Mouse (Mus musculus): Measurements from ENCODE around the gene Usb1. TPM values are rescaled to one million over a fixed set of nuclear protein-coding genes. Genes with fewer than 3 reads are reported as not detected.
A peak's percentile ranks its signal among the peaks of the same experiment; 100 is the strongest.
"Not testable (repeated sequence)": the region's sequence is repeated elsewhere in the genome, so short reads cannot be mapped to it uniquely, and the experiment has no call there.

Gene Usb1
- polyA plus RNA-seq, 1 experiment from 2014 or later: 38.0 TPM

GRCm38 (mm10) chr8:95361016-95361341 is 28.9 kb downstream of the Usb1 start:
- ATAC-seq (ENCODE audit: low FRiP score): no peak
- H3K4me3 ChIP-seq: no peak overlapping the region
- no peak overlapping the region; the same call in 1 of the 2 replicates for H3K9ac ChIP-seq
- no peak overlapping the region for H3K27ac ChIP-seq
- no peaks in the 10 kb centered on the region for H3K9me3 ChIP-seq (replicated peaks)
- H3K4me1 ChIP-seq: peaks cover 34% of the 10 kb centered on the region
- no peak overlapping the region for H3K4me2 ChIP-seq (replicated peaks)
- H3K27me3 ChIP-seq: no peaks in the 10 kb centered on the region
- H3K36me3 ChIP-seq: no peaks in the 10 kb centered on the region
- 79% methylated on average over 3 of the region's 3 CpGs for WGBS

GRCm38 (mm10) chr8:95362272-95362671 is 30.2 kb downstream of the Usb1 start:
- no peak overlapping the region for H3K4me2 ChIP-seq (replicated peaks)
- no peak overlapping the region for H3K4me3 ChIP-seq
- ATAC-seq (ENCODE audit: low FRiP score): no peak
- peaks cover 28% of the 10 kb centered on the region for H3K4me1 ChIP-seq
- H3K27ac ChIP-seq: no peak overlapping the region
- peaks cover 7% of the 10 kb centered on the region; the same call in 1 of the 2 replicates for H3K36me3 ChIP-seq
- 69% methylated on average over 6 of the region's 6 CpGs for WGBS
- H3K27me3 ChIP-seq: no peaks in the 10 kb centered on the region
- no peak overlapping the region for H3K9ac ChIP-seq
- no peaks in the 10 kb centered on the region for H3K9me3 ChIP-seq (replicated peaks)

- H3K4me2 ChIP-seq (replicated peaks): no peak overlapping the region
- ATAC-seq (ENCODE audit: low FRiP score): no peak
- WGBS: 94% methylated on average over 2 of the region's 2 CpGs
Observed at GRCm38 (mm10) chr8:95363849-95364248, 31.8 kb downstream of the Usb1 start.

GRCm38 (mm10) chr8:95369581-95370326 is 37.7 kb downstream of the Usb1 start:
- Histone ChIP-seq H3K36me3 (peaks cover 74% of the 10 kb centered on the region), H3K9me3 (replicated peaks) (no peaks in the 10 kb centered on the region), H3K27ac (no peak overlapping the region), H3K27me3 (no peaks in the 10 kb centered on the region), H3K4me2 (replicated peaks) (peak overlapping the region; percentile 37), H3K4me1 (0 out of 2 replicates have a peak, but pooled peaks cover 2% of the 10 kb centered on the region), H3K9ac (no peak overlapping the region), H3K4me3 (peak overlapping the region; percentile 14; the same call in 1 of the 2 replicates)
- no peak for ATAC-seq (ENCODE audit: low FRiP score)
- WGBS: 57% methylated on average over 20 of the region's 20 CpGs

More at GRCm38 (mm10) chr8:95363849-95364248, 31.8 kb downstream of the Usb1 start:
- no peak overlapping the region for H3K27ac ChIP-seq
- H3K9me3 ChIP-seq (replicated peaks): no peaks in the 10 kb centered on the region
- no peaks in the 10 kb centered on the region for H3K27me3 ChIP-seq
- peaks cover 19% of the 10 kb centered on the region for H3K36me3 ChIP-seq
- H3K4me3 ChIP-seq: no peak overlapping the region
- H3K9ac ChIP-seq: no peak overlapping the region
- H3K4me1 ChIP-seq: peaks cover 21% of the 10 kb centered on the region

- Histone ChIP-seq H3K4me3 (no peak overlapping the region), H3K27me3 (no peaks in the 10 kb centered on the region), H3K9ac (no peak overlapping the region), H3K4me2 (replicated peaks) (no peak overlapping the region), H3K36me3 (peaks cover 59% of the 10 kb centered on the region), H3K9me3 (replicated peaks) (no peaks in the 10 kb centered on the region), H3K4me1 (0 out of 2 replicates have a peak, but pooled peaks cover 2% of the 10 kb centered on the region), H3K27ac (no peak overlapping the region)
- ATAC-seq (ENCODE audit: low FRiP score): no peak
- WGBS: 90% methylated on average over 12 of the region's 12 CpGs
Observed at GRCm38 (mm10) chr8:95373389-95374002, 41.4 kb downstream of the Usb1 start.

GRCm38 (mm10) chr8:95374429-95374828 is 42.3 kb downstream of the Usb1 start:
- H3K27ac ChIP-seq: no peak overlapping the region
- H3K36me3 ChIP-seq: peaks cover 50% of the 10 kb centered on the region
- H3K9ac ChIP-seq: no peak overlapping the region
- H3K4me1 ChIP-seq: no peaks in the 10 kb centered on the region
- no peak for ATAC-seq (ENCODE audit: low FRiP score)
- H3K27me3 ChIP-seq: no peaks in the 10 kb centered on the region
- no peak overlapping the region for H3K4me3 ChIP-seq
- no peak overlapping the region for H3K4me2 ChIP-seq (replicated peaks)
- 78% methylated on average over 3 of the region's 3 CpGs for WGBS
- no peaks in the 10 kb centered on the region for H3K9me3 ChIP-seq (replicated peaks)

GRCm38 (mm10) chr8:95375374-95375930 is 43.4 kb downstream of the Usb1 start:
- H3K27me3 ChIP-seq: no peaks in the 10 kb centered on the region
- H3K4me3 ChIP-seq: no peak overlapping the region
- no peak for ATAC-seq (ENCODE audit: low FRiP score)
- no peak overlapping the region for H3K27ac ChIP-seq
- no peak overlapping the region for H3K4me2 ChIP-seq (replicated peaks)
- H3K36me3 ChIP-seq: peaks cover 40% of the 10 kb centered on the region
- H3K9ac ChIP-seq: no peak overlapping the region
- 81% methylated on average over 7 of the region's 7 CpGs for WGBS
- no peaks in the 10 kb centered on the region for H3K9me3 ChIP-seq (replicated peaks)
- H3K4me1 ChIP-seq: no peaks in the 10 kb centered on the region

GRCm38 (mm10) chr8:95376309-95376999 is 44.4 kb downstream of the Usb1 start:
- Histone ChIP-seq H3K4me1 (no peaks in the 10 kb centered on the region), H3K9me3 (replicated peaks) (no peaks in the 10 kb centered on the region), H3K9ac (no peak overlapping the region), H3K36me3 (peaks cover 30% of the 10 kb centered on the region), H3K4me3 (no peak overlapping the region), H3K4me2 (replicated peaks) (no peak overlapping the region), H3K27ac (no peak overlapping the region), H3K27me3 (no peaks in the 10 kb centered on the region)
- ATAC-seq (ENCODE audit: low FRiP score): no peak
- WGBS: 86% methylated on average over 12 of the region's 12 CpGs

GRCm38 (mm10) chr8:95377101-95377500 is 45.0 kb downstream of the Usb1 start:
- 79% methylated on average over 4 of the region's 4 CpGs for WGBS

GRCm38 (mm10) chr8:95377863-95378291 is 45.8 kb downstream of the Usb1 start:
- Histone ChIP-seq H3K9me3 (replicated peaks) (no peaks in the 10 kb centered on the region), H3K4me1 (no peaks in the 10 kb centered on the region), H3K4me2 (replicated peaks) (no peak overlapping the region), H3K27ac (no peak overlapping the region), H3K36me3 (peaks cover 15% of the 10 kb centered on the region), H3K27me3 (no peaks in the 10 kb centered on the region), H3K4me3 (no peak overlapping the region), H3K9ac (no peak overlapping the region)
- WGBS: 58% methylated on average over 7 of the region's 7 CpGs
- ATAC-seq (ENCODE audit: low FRiP score): no peak

More at GRCm38 (mm10) chr8:95377101-95377500, 45.0 kb downstream of the Usb1 start:
- no peak overlapping the region for H3K4me2 ChIP-seq (replicated peaks)
- no peaks in the 10 kb centered on the region for H3K27me3 ChIP-seq
- H3K27ac ChIP-seq: no peak overlapping the region
- H3K4me1 ChIP-seq: no peaks in the 10 kb centered on the region
- ATAC-seq (ENCODE audit: low FRiP score): no peak
- H3K9me3 ChIP-seq (replicated peaks): no peaks in the 10 kb centered on the region
- no peak overlapping the region for H3K4me3 ChIP-seq
- H3K36me3 ChIP-seq: peaks cover 23% of the 10 kb centered on the region
- no peak overlapping the region for H3K9ac ChIP-seq

GRCm38 (mm10) chr8:95378928-95379327 is 46.8 kb downstream of the Usb1 start:
- not testable (repeated sequence) for H3K27ac ChIP-seq; H3K9ac ChIP-seq; H3K4me3 ChIP-seq; H3K4me1 ChIP-seq; H3K36me3 ChIP-seq; H3K9me3 ChIP-seq (replicated peaks); ATAC-seq (ENCODE audit: low FRiP score); H3K4me2 ChIP-seq (replicated peaks); H3K27me3 ChIP-seq
- 97% methylated on average over 11 of the region's 11 CpGs for WGBS

- Histone ChIP-seq H3K36me3 (no peaks in the 10 kb centered on the region), H3K9me3 (replicated peaks) (no peaks in the 10 kb centered on the region), H3K4me2 (replicated peaks) (no peak overlapping the region), H3K4me3 (no peak overlapping the region), H3K4me1 (no peaks in the 10 kb centered on the region), H3K27me3 (no peaks in the 10 kb centered on the region), H3K9ac (no peak overlapping the region), H3K27ac (no peak overlapping the region)
- no peak for ATAC-seq (ENCODE audit: low FRiP score)
Observed at GRCm38 (mm10) chr8:95380953-95381352, 48.9 kb downstream of the Usb1 start.

Measured in hindbrain, embryonic 12.5 days (tissue).